Mouse (Mus musculus): Measurements from ENCODE around the gene Sstr4.

The Sstr4 gene

GRCm38 (mm10) chr2:148396209-148396608 is 1.1 kb downstream of the Sstr4 start:
- no peak for DNase-seq

DNA sequence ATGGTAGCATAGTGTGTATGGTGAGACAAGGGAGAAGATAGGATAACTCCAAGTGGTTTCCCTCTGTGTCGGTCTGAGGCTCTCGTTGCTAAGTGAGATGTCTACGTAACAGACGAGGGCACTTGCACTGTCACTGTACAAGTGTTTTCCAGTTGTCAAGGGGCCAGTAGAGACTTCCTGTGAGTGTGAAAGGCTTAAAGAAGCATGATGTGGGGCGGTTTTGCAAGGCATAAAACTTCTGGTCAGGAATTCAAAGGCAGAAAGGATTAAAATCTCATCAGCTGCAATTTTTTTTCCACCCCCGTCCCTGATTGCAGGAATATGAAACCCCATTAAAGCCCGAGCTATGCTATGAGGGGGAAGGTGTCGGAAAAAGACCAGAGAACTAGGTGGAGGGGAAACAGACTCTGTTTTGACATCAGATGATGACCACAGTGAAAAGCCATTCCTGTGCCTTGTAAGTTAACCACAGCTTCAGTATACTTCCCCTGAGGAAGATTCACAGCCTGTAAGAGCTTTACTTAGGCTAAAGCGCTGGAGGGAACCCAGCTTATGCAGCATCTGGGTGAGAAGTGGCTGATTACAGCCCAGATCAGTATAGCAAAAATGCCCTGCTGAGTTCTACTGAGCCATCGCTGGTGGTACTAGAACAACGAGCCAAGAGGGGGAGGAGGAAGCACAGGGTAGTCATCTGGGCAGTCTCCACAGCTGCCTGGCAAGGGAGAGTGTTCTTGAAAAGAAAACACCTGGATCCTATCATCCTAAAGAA is 2.1 kb downstream of the Sstr4 start:
- DNase-seq: no peak

GRCm38 (mm10) chr2:148397784-148398100 is 2.6 kb downstream of the Sstr4 start:
- DNase-seq: no peak

- no peak for DNase-seq
Measured at GRCm38 (mm10) chr2:148398901-148399685, 3.9 kb downstream of the Sstr4 start.

DNA sequence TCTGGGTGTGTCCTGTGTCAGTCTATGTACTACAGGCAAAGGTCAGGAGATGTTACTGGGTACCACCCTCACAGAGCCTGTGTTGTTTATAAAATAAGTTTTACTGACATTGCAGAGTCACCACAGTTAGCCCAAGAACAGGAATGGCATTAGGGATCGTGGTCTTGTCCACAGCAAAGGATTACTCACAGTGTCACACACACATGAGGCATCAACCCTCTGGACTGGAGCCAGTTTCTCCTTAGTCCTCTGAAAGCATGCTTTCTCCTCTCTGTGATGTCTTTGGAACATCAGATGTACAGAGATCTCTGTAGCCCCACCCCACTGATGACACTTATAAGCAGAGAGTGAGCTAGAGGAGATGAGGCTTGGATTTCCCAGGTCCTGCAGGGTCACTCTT is 7.1 kb downstream of the Sstr4 start:
- DNase-seq: no peak

- DNase-seq: no peak
Measured at GRCm38 (mm10) chr2:148404906-148405305, 9.8 kb downstream of the Sstr4 start.

- DNase-seq: peak; percentile 55
Measured at GRCm38 (mm10) chr2:148406160-148406970, 11.2 kb downstream of the Sstr4 start.

DNA sequence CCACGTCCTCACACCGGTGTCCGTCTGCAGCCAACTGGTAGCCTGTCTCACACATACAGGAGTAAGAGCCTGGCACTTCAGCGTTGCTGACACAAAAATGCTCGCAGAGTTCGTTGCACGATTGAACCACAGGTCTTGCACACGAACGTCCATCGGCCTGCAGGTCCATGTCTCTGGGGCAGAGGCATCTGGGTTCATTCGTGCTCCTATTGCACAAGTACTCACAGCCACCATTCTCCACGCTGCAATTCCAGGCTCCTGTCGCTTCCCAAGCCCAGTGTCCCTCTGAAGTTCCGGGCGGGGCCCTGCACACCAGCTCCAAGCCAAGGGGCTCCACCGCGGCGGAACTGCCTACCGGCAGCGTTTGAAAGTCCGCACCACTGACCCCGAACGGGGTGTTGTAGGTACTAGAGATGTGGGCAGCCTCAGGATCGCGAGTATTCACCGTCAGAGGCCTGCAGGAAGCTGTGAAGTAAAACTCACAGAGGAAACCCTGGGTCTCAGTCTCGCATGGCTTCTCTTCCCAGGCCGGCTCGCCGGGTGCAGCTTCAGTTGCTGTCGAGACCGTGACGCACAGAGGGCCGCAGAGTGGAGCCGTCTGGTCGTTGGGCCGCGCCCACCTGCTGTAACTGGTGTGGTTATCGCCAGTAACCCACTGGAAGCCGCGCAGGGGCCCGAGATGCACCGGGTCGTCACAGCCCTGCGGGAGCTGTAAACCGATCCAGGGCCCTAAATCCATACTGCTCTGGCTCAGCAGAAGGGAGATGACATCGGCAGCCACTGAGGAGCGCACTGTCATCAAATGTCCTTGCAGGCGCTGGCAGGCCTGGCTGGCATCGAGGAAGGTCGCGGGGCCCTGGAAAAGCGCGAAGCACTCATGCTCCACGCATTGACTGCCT is 12.1 kb downstream of the Sstr4 start:
- DNase-seq: peak; percentile 54

GRCm38 (mm10) chr2:148407870-148408760 is 13.0 kb downstream of the Sstr4 start, which contains the start of gene Thbd:
TSS of gene Thbd (minus strand) at chr2:148408188.
- DNase-seq: peak; percentile 68

- no peak for DNase-seq
Measured at GRCm38 (mm10) chr2:148408761-148409120, 13.6 kb downstream of the Sstr4 start.

DNA sequence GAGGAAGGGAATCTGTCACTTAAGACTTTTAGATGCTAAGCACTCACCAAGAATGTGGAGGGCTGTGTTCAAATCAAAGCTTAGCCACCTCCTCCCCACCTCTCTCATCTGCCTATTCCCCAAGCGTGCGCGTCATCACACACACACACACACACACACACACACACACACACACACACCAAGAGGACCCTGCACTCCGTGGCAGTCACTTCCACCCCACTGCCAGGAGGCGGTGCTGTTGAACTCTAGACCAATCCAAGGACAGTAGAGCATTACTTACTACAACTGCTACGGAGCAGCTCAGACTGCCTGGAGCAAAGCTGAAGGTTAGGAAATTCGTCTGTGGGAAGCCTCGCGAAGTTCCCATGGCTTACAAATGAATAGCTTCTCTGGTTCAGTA is 14.0 kb downstream of the Sstr4 start:
- peak; percentile 74 for DNase-seq

- DNase-seq: no peak
Measured at GRCm38 (mm10) chr2:148409821-148410220, 14.7 kb downstream of the Sstr4 start.

GRCm38 (mm10) chr2:148419151-148419550 is 24.0 kb downstream of the Sstr4 start:
- DNase-seq: no peak

GRCm38 (mm10) chr2:148419776-148420175 is 24.6 kb downstream of the Sstr4 start:
- DNase-seq: no peak

- DNase-seq: no peak
Measured at GRCm38 (mm10) chr2:148421112-148421511, 26.0 kb downstream of the Sstr4 start.

GRCm38 (mm10) chr2:148421706-148422105 is 26.6 kb downstream of the Sstr4 start:
- no peak for DNase-seq

DNA sequence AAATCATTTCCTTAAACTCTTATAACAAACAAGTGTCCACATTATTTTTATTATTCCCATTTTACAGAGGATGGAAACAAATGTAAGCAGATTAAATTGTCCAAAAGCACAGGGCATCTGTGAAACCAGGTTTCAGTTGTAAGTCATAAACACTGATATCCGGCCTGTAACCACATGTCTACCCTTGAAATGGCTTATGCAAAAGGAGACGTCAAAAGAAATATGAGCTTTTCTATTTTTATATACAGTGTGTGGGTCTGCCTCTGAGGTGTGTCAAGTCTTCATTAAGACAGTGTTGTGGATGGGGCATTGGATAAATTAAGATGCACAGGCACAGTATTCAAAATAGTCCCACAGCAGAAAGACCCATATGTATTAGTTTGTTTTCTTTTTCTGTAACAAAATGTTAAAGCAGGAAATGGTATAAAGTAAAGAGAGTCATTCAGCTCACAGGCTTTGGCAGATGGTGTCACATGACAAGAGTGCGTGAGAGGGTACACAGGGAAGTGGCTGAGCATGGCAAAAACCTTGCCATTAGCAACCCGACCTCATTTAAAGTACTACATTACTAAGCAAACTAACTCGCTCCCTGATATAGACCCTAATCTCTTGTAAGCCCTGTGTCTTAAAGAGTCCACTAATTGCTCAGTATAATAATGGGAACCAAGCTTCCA is 30.7 kb downstream of the Sstr4 start:
- DNase-seq: no peak

DNA sequence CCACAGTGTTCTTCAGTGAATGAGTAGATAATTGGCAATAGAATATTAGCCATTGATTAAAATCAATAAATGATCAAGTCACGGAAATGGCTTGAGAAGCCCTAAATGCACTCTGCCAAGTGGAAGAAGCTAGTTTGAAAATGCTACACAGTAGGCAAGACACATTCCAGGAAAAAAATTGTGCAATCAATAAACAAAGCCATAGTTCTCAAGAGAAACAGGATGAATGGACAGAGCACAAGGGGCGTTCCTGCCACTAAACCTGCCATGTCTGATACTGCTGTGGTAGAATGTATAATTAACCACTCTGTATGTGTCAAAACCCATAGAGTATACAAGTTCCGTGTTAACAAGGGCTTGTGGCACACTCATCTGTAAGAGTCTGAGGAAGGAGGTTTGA is 32.4 kb downstream of the Sstr4 start:
- DNase-seq: no peak

DNA sequence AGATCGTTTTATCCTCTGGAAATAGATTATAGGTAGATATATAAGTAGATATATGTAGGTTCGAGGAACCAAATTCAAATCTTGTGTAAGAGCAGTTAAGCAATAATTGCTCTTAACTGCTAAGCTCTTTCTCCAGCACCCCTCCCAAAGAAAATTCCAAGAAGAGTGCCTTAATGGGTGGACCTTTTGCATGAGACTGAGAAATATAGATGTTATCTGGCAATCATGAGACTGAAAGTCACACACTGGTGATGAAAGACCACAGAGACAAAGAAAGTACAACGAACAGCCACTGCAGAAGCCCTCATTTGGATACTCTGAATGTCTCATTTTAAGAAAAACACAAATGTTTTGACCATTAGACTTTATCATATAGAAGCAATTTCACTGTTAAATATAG is 33.4 kb downstream of the Sstr4 start:
- no peak for DNase-seq

GRCm38 (mm10) chr2:148429001-148429505 is 33.9 kb downstream of the Sstr4 start:
- DNase-seq: no peak

- DNase-seq: no peak
Measured at GRCm38 (mm10) chr2:148430941-148431340, 35.8 kb downstream of the Sstr4 start.
